Mouse (Mus musculus) ES-E14 (cell line): ENCODE data around the gene Ankrd6. TPM values are rescaled to one million over a fixed set of nuclear protein-coding genes. Genes with fewer than 3 reads are reported as not detected.

ENCODE experiments used
- DNase-seq: peaks from one replicate; pipeline ENCODE4 v3.0.0-alpha.2; 2013; ENCODE audit warnings: low read depth, low spot score
- H3K27ac ChIP-seq: 2 replicates; pipeline ENCODE4 v1.5.1; 2012; ENCODE audit warnings: low read depth, mild to moderate bottlenecking, low read length, moderate library complexity, mixed read lengths; ENCODE audit not compliant: poor library complexity, insufficient read depth, severe bottlenecking
- H3K36me3 ChIP-seq: 2 replicates; pipeline ENCODE4 v1.6.1; 2012; ENCODE audit warnings: mild to moderate bottlenecking, low read length, moderate library complexity, mixed read lengths; ENCODE audit not compliant: control insufficient read depth, poor library complexity, insufficient read depth, severe bottlenecking
- H3K4me1 ChIP-seq, 2 experiments: fragments of 150-350 bp in 1 of 2; sonication (generic) in 1 of 2; 2 replicates each; pipeline ENCODE4 v1.6.1; 2012; ENCODE audit warnings: low read length in 2 of 2, mild to moderate bottlenecking in 1 of 2, mixed read lengths in 1 of 2; ENCODE audit not compliant: control insufficient read depth in 2 of 2, insufficient read depth in 2 of 2, poor library complexity in 1 of 2
- H3K4me3 ChIP-seq, 2 experiments: fragments of 150-350 bp in 1 of 2; sonication (generic) in 1 of 2; 2 replicates each; pipeline ENCODE4 v1.5.1; 2012; ENCODE audit warnings: low read length in 2 of 2, low read depth in 1 of 2, mild to moderate bottlenecking in 1 of 2, mixed read lengths in 1 of 2; ENCODE audit not compliant: insufficient read depth in 1 of 2, poor library complexity in 1 of 2, severe bottlenecking in 1 of 2
- H3K9ac ChIP-seq: 2 replicates; pipeline ENCODE4 v1.6.1; 2012; ENCODE audit warnings: low read depth, mild to moderate bottlenecking, low read length, mixed read lengths; ENCODE audit not compliant: poor library complexity, insufficient read depth, severe bottlenecking
- H3K9me3 ChIP-seq: fragments of 150-350 bp; sonication (generic); 2 replicates; pipeline ENCODE4 v1.6.1; 2012; ENCODE audit warnings: low read depth, mild to moderate bottlenecking, low read length; ENCODE audit not compliant: control insufficient read depth, insufficient read depth
- CHD2 ChIP-seq: IDR thresholded peaks from 2 replicates; pipeline ENCODE4 v1.6.1; 2014; ENCODE audit warnings: mild to moderate bottlenecking, low read depth, low read length, inconsistent platforms
- HCFC1 ChIP-seq: IDR thresholded peaks from 2 replicates; pipeline ENCODE4 v1.6.1; 2012; ENCODE audit warnings: low read length, inconsistent platforms, borderline replicate concordance; ENCODE audit not compliant: insufficient read depth
- MAFK ChIP-seq: IDR thresholded peaks from 2 replicates; pipeline ENCODE4 v1.6.1; 2014; ENCODE audit warnings: mild to moderate bottlenecking, low read depth, low read length, inconsistent platforms; ENCODE audit not compliant: insufficient read depth
- ZC3H11A ChIP-seq: IDR thresholded peaks from 2 replicates; pipeline ENCODE4 v1.6.1; 2012; ENCODE audit warnings: low read depth, mild to moderate bottlenecking, inconsistent platforms, low read length, borderline replicate concordance
- ZNF384 ChIP-seq: IDR thresholded peaks from 2 replicates; pipeline ENCODE4 v1.6.1; 2012; ENCODE audit warnings: low read depth, low read length, inconsistent platforms
- in situ Hi-C, 2 experiments: fragments of 600-800 bp; cut with MboI; formaldehyde crosslinking; loops; one replicate each; pipeline ENCODE4 v1.15.1; 2025; ENCODE audit warnings: low sequenced_read_pairs in 2 of 2, inconsistent platforms in 1 of 2; ENCODE audit not compliant: unreplicated experiment in 2 of 2
- total RNA-seq: library from RNA; depleted of rRNA; stranded (reverse); fragments of 300-350 nt; gene quantifications from 2 replicates; pipeline ENCODE4 v1.2.3, GENCODE M21; 2012

The Ankrd6 gene
- total RNA-seq, 1 experiment = 7.8 TPM

- Histone ChIP-seq H3K27ac (peak overlapping the region; percentile 20; the same call in 1 of the 2 replicates), H3K4me3 (no peak overlapping the region)
Measured at GRCm38 (mm10) chr4:32936762-32937341, 13.8 kb downstream of the Ankrd6 start.

GRCm38 (mm10) chr4:32932056-32932455, 18.6 kb downstream of the Ankrd6 start:
- DNase-seq = peak; percentile 94
- in situ Hi-C loops = no loop called here
- Histone ChIP-seq H3K4me3 (peak overlapping the region; percentile 24 to 50), H3K27ac (peak overlapping the region; percentile 17; the same call in 1 of the 2 replicates), H3K9ac (peak overlapping the region; percentile 39; the same call in 1 of the 2 replicates), H3K4me1 (peaks cover 8 to 14% of the 10 kb centered on the region in 2 experiments), H3K9me3 (no peaks in the 10 kb centered on the region), H3K36me3 (no peaks in the 10 kb centered on the region)
- TF ChIP-seq CHD2 (no peak), HCFC1 (0 out of 2 replicates have a peak, but pooled peaks have one; percentile 29)

More at GRCm38 (mm10) chr4:32936762-32937341, 13.8 kb downstream of the Ankrd6 start:
- in situ Hi-C loops = no loop called here
- Histone ChIP-seq H3K36me3 (no peaks in the 10 kb centered on the region), H3K9me3 (no peaks in the 10 kb centered on the region), H3K9ac (no peak overlapping the region), H3K4me1 (peaks cover 4 to 18% of the 10 kb centered on the region in 2 experiments; a peak in 3 of 4 replicates)
- no peak for DNase-seq
- TF ChIP-seq ZC3H11A (no peak), ZNF384 (no peak), HCFC1 (no peak), CHD2 (no peak)

GRCm38 (mm10) chr4:32929750-32930149, 20.9 kb downstream of the Ankrd6 start:
- Histone ChIP-seq H3K4me1 (peaks cover 8 to 16% of the 10 kb centered on the region in 2 experiments), H3K9ac (peak overlapping the region; percentile 81; the same call in 1 of the 2 replicates), H3K36me3 (no peaks in the 10 kb centered on the region), H3K4me3 (peak overlapping the region; percentile 73 to 75; a peak in 3 of 4 replicates), H3K9me3 (no peaks in the 10 kb centered on the region), H3K27ac (no peak overlapping the region)
- in situ Hi-C loops = no loop called here
- DNase-seq = no peak
- TF ChIP-seq ZNF384 = no peak
- TF ChIP-seq ZC3H11A = no peak
- no peak for TF ChIP-seq MAFK
- TF ChIP-seq CHD2 = no peak

GRCm38 (mm10) chr4:32928692-32929448, 21.8 kb downstream of the Ankrd6 start:
- no peak for TF ChIP-seq ZC3H11A
- no peak for TF ChIP-seq CHD2
- no peak for TF ChIP-seq ZNF384
- no peak for TF ChIP-seq MAFK
- no peak for TF ChIP-seq HCFC1
- Histone ChIP-seq H3K4me3 (no peak overlapping the region), H3K4me1 (peaks cover 8 to 17% of the 10 kb centered on the region in 2 experiments), H3K9ac (no peak overlapping the region), H3K9me3 (no peaks in the 10 kb centered on the region), H3K36me3 (no peaks in the 10 kb centered on the region), H3K27ac (no peak overlapping the region)
- DNase-seq = no peak
- in situ Hi-C loops = no loop called here

GRCm38 (mm10) chr4:32923891-32924294, 26.7 kb downstream of the Ankrd6 start:
- in situ Hi-C loops = loop anchor here in 1 of 2 experiments (25.0 kb wide), 1 partner anchor 112 kb away; the partner anchor contains the start of gene Lyrm2
- Histone ChIP-seq H3K9ac (no peak overlapping the region), H3K27ac (peak overlapping the region; percentile 80), H3K4me1 (peaks cover 2 to 13% of the 10 kb centered on the region in 2 experiments; a peak in 2 of 4 replicates), H3K9me3 (no peaks in the 10 kb centered on the region), H3K36me3 (no peaks in the 10 kb centered on the region), H3K4me3 (peak overlapping the region; percentile 24 to 32; a peak in 1 of 4 replicates)
- no peak for DNase-seq
- TF ChIP-seq ZC3H11A (no peak), CHD2 (no peak), MAFK (no peak), ZNF384 (no peak), HCFC1 (no peak)
